Mouse (Mus musculus): ENCODE measurements around the gene Ttc1. TPM values are rescaled to one million over a fixed set of nuclear protein-coding genes. Genes with fewer than 3 reads are reported as not detected.
A peak's percentile ranks its signal among the peaks of the same experiment; 100 is the strongest.

Gene Ttc1
- polyA plus RNA-seq (2015; fragmentation: Nextera tagmentation; extraction: Ambion mirVana): 58.8 and 60.7 TPM in 2 replicates

- peak within 1 kb of the TSS; percentile 36; the same call in 1 of the 2 replicates for H3K27ac ChIP-seq (ENCODE audit: low read length)
- peak within 1 kb of the TSS; percentile 82 for H3K9ac ChIP-seq (ENCODE audit: low read length)
- ATAC-seq (ENCODE audit: insufficient read depth, low FRiP score): peak; percentile 99
- no peaks in the 10 kb centered on the region for H3K27me3 ChIP-seq (ENCODE audit: control insufficient read depth, insufficient read depth, low read length)
- 3% methylated on average over 47 of the region's 47 CpGs for WGBS
- no peaks in the 10 kb centered on the region for H3K36me3 ChIP-seq (ENCODE audit: control insufficient read depth, insufficient read depth, low read length)
- peak within 1 kb of the TSS; percentile 80 for H3K4me3 ChIP-seq (replicated peaks; ENCODE audit: low read length)
- peak within 1 kb of the TSS; percentile 81 for H3K4me2 ChIP-seq (ENCODE audit: low read depth, low read length)
- 0 out of 2 replicates have a peak, but pooled peaks cover 4% of the 10 kb centered on the region for H3K4me1 ChIP-seq (ENCODE audit: control insufficient read depth, insufficient read depth, low read length)
- no peaks in the 10 kb centered on the region for H3K9me3 ChIP-seq (replicated peaks; ENCODE audit: control insufficient read depth, low read length)
These were observed at the start of gene Ttc1 for GRCm38 (mm10) chr11:43747233-43748226. Gene Ttc1 (minus strand): TSS chr11:43748008.

GRCm38 (mm10) chr11:43795992-43796391, 48.2 kb upstream of the Ttc1 start:
- ATAC-seq (ENCODE audit: insufficient read depth, low FRiP score): no peak
- no peaks in the 10 kb centered on the region for H3K27me3 ChIP-seq (ENCODE audit: control insufficient read depth, insufficient read depth, low read length)
- no peak overlapping the region for H3K4me2 ChIP-seq (ENCODE audit: low read depth, low read length)
- 54% methylated on average over 8 of the region's 8 CpGs for WGBS
- no peaks in the 10 kb centered on the region for H3K4me1 ChIP-seq (ENCODE audit: control insufficient read depth, insufficient read depth, low read length)
- no peak overlapping the region for H3K27ac ChIP-seq (ENCODE audit: low read length)
- no peak overlapping the region for H3K4me3 ChIP-seq (replicated peaks; ENCODE audit: low read length)
- H3K9ac ChIP-seq (ENCODE audit: low read length): no peak overlapping the region
- no peaks in the 10 kb centered on the region for H3K36me3 ChIP-seq (ENCODE audit: control insufficient read depth, insufficient read depth, low read length)
- no peaks in the 10 kb centered on the region for H3K9me3 ChIP-seq (replicated peaks; ENCODE audit: control insufficient read depth, low read length)

GRCm38 (mm10) chr11:43790446-43790845, 42.6 kb upstream of the Ttc1 start:
- Histone ChIP-seq H3K9ac (ENCODE audit: low read length) (no peak overlapping the region), H3K36me3 (ENCODE audit: control insufficient read depth, insufficient read depth, low read length) (no peaks in the 10 kb centered on the region), H3K4me2 (ENCODE audit: low read depth, low read length) (no peak overlapping the region), H3K27me3 (ENCODE audit: control insufficient read depth, insufficient read depth, low read length) (no peaks in the 10 kb centered on the region), H3K9me3 (replicated peaks; ENCODE audit: control insufficient read depth, low read length) (no peaks in the 10 kb centered on the region), H3K4me3 (replicated peaks; ENCODE audit: low read length) (no peak overlapping the region), H3K27ac (ENCODE audit: low read length) (no peak overlapping the region), H3K4me1 (ENCODE audit: control insufficient read depth, insufficient read depth, low read length) (no peaks in the 10 kb centered on the region)
- no peak for ATAC-seq (ENCODE audit: insufficient read depth, low FRiP score)
- WGBS: 85% methylated on average over 6 of the region's 6 CpGs

- no peaks in the 10 kb centered on the region for H3K27me3 ChIP-seq (ENCODE audit: control insufficient read depth, insufficient read depth, low read length)
- H3K9ac ChIP-seq (ENCODE audit: low read length): no peak overlapping the region
- no peak overlapping the region for H3K4me3 ChIP-seq (replicated peaks; ENCODE audit: low read length)
- ATAC-seq (ENCODE audit: insufficient read depth, low FRiP score): no peak; the same call in 1 of the 2 replicates
- H3K36me3 ChIP-seq (ENCODE audit: control insufficient read depth, insufficient read depth, low read length): no peaks in the 10 kb centered on the region
- no peaks in the 10 kb centered on the region for H3K4me1 ChIP-seq (ENCODE audit: control insufficient read depth, insufficient read depth, low read length)
- no peaks in the 10 kb centered on the region for H3K9me3 ChIP-seq (replicated peaks; ENCODE audit: control insufficient read depth, low read length)
- H3K4me2 ChIP-seq (ENCODE audit: low read depth, low read length): no peak overlapping the region
- H3K27ac ChIP-seq (ENCODE audit: low read length): no peak overlapping the region
- 16% methylated on average over 2 of the region's 2 CpGs for WGBS
These were observed 36.0 kb upstream of the Ttc1 start for GRCm38 (mm10) chr11:43783772-43784171.

- Histone ChIP-seq H3K4me1 (ENCODE audit: control insufficient read depth, insufficient read depth, low read length) (no peaks in the 10 kb centered on the region), H3K4me2 (ENCODE audit: low read depth, low read length) (no peak overlapping the region), H3K27ac (ENCODE audit: low read length) (no peak overlapping the region), H3K9ac (ENCODE audit: low read length) (no peak overlapping the region), H3K27me3 (ENCODE audit: control insufficient read depth, insufficient read depth, low read length) (no peaks in the 10 kb centered on the region), H3K9me3 (replicated peaks; ENCODE audit: control insufficient read depth, low read length) (no peaks in the 10 kb centered on the region), H3K36me3 (ENCODE audit: control insufficient read depth, insufficient read depth, low read length) (no peaks in the 10 kb centered on the region), H3K4me3 (replicated peaks; ENCODE audit: low read length) (no peak overlapping the region)
- WGBS: 67% methylated on average over 5 of the region's 5 CpGs
- no peak for ATAC-seq (ENCODE audit: insufficient read depth, low FRiP score)
These were observed 35.3 kb upstream of the Ttc1 start for GRCm38 (mm10) chr11:43783106-43783505.

DNA sequence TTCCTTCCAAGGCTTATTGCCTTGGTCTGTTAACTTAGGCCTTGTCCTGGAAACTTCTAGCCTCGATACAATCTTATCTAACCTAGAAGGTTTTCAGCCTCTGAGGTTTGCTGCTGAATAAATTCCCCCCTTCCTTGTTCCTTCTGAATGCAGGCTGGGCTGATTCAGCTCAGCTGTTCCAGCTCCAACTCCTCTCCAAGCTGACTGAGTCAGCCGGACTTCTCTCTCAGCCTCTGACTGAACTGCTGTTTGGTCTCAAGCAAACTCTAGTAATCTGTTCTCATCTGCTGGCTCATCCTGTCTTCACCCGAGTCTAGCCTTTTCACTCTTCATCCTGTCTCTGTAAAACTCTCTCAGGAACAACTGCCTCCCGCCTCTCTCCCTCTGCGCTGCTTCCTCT, 31.7 kb upstream of the Ttc1 start:
- 58% methylated on average over 5 of the region's 5 CpGs for WGBS
- H3K36me3 ChIP-seq (ENCODE audit: control insufficient read depth, insufficient read depth, low read length): no peaks in the 10 kb centered on the region
- H3K4me2 ChIP-seq (ENCODE audit: low read depth, low read length): no peak overlapping the region
- H3K4me1 ChIP-seq (ENCODE audit: control insufficient read depth, insufficient read depth, low read length): peaks cover 5% of the 10 kb centered on the region; the same call in 1 of the 2 replicates
- H3K27ac ChIP-seq (ENCODE audit: low read length): no peak overlapping the region
- no peak overlapping the region for H3K9ac ChIP-seq (ENCODE audit: low read length)
- no peaks in the 10 kb centered on the region for H3K9me3 ChIP-seq (replicated peaks; ENCODE audit: control insufficient read depth, low read length)
- no peak overlapping the region for H3K4me3 ChIP-seq (replicated peaks; ENCODE audit: low read length)
- ATAC-seq (ENCODE audit: insufficient read depth, low FRiP score): no peak
- peaks cover 9% of the 10 kb centered on the region for H3K27me3 ChIP-seq (ENCODE audit: control insufficient read depth, insufficient read depth, low read length)

DNA sequence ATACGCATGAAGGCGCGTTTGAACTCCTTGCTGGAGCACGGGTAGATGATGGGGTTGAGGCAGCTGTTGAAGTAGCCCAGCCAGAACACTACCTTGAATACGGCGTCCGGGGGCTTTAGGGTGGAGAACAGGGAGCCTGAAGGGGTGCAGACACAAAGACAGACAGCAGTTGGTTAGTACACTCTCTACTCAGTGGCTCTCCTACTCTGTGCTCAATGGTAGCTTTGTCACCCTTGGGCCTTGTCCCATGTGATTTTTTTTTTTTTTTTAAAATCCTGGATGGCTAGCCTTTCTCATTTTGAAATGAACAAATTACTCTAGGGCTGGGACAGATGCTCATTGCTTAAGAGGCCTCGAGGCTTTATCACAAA, 28.5 kb upstream of the Ttc1 start:
- Histone ChIP-seq H3K27me3 (ENCODE audit: control insufficient read depth, insufficient read depth, low read length) (peaks cover 9% of the 10 kb centered on the region), H3K9me3 (replicated peaks; ENCODE audit: control insufficient read depth, low read length) (no peaks in the 10 kb centered on the region), H3K27ac (ENCODE audit: low read length) (no peak overlapping the region), H3K4me3 (replicated peaks; ENCODE audit: low read length) (peak overlapping the region; percentile 42), H3K36me3 (ENCODE audit: control insufficient read depth, insufficient read depth, low read length) (no peaks in the 10 kb centered on the region), H3K4me1 (ENCODE audit: control insufficient read depth, insufficient read depth, low read length) (peaks cover 5% of the 10 kb centered on the region; the same call in 1 of the 2 replicates), H3K9ac (ENCODE audit: low read length) (no peak overlapping the region), H3K4me2 (ENCODE audit: low read depth, low read length) (peak overlapping the region; percentile 56)
- ATAC-seq (ENCODE audit: insufficient read depth, low FRiP score): no peak
- 22% methylated on average over 8 of the region's 8 CpGs for WGBS

DNA sequence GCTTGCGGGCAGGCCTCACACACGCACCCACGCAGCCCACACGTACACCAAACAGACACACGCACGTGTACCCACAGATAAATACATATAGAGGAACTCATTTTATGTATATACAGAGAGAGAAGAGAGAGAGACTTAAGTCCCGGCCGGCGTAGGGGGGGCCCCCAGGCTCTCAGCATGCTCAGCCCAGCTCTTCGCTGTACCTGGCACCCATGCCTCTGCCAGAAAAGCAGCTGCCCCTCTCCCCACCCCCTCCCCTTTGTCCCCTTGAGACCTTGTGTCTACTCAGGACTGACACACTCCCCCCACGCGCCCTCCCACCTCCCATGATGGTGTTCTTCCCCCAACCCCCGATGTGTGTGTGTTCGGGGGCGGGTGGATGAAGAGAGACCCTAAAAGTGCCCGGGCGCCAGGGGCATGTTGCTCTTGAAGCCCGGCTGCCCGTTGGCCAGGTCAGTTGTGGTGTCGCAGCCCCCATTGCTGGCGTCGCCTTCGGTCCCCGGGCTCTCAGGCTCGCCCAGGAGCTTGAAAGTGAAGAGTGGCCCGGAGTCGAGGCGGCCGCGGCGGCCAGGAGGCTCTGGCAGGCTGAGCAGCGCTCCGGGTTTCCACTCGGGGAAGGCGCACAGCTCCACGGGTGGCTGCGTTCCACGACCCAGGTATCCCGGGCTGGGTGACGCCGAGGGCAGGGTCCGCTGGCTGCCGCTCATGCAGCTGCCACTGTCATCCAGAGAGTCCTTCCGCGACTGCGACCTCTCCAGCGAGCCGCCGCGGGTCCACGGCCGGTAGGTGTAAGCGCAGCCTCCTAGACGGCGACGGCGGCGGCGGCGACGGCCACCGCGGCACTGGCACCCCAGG, 27.9 kb upstream of the Ttc1 start:
- ATAC-seq (ENCODE audit: insufficient read depth, low FRiP score): 0 out of 2 replicates have a peak, but pooled peaks have one; percentile 32
- H3K4me1 ChIP-seq (ENCODE audit: control insufficient read depth, insufficient read depth, low read length): peaks cover 5% of the 10 kb centered on the region; the same call in 1 of the 2 replicates
- H3K9ac ChIP-seq (ENCODE audit: low read length): peak overlapping the region; percentile 40; the same call in 1 of the 2 replicates
- 15% methylated on average over 63 of the region's 63 CpGs for WGBS
- H3K4me3 ChIP-seq (replicated peaks; ENCODE audit: low read length): peak overlapping the region; percentile 42
- no peaks in the 10 kb centered on the region for H3K9me3 ChIP-seq (replicated peaks; ENCODE audit: control insufficient read depth, low read length)
- H3K27me3 ChIP-seq (ENCODE audit: control insufficient read depth, insufficient read depth, low read length): peaks cover 9% of the 10 kb centered on the region
- no peaks in the 10 kb centered on the region for H3K36me3 ChIP-seq (ENCODE audit: control insufficient read depth, insufficient read depth, low read length)
- peak overlapping the region; percentile 56 for H3K4me2 ChIP-seq (ENCODE audit: low read depth, low read length)
- no peak overlapping the region for H3K27ac ChIP-seq (ENCODE audit: low read length)
